Mouse (Mus musculus) CH12.LX (cell line): ENCODE data around the gene Dlk1. TPM values are rescaled to one million over a fixed set of nuclear protein-coding genes. Genes with fewer than 3 reads are reported as not detected.
"Not testable (repeated sequence)": the region's sequence is repeated elsewhere in the genome, so short reads cannot be mapped to it uniquely, and the experiment has no call there.

ENCODE experiments used
- DNase-seq: peaks from one replicate; pipeline ENCODE4 v3.0.0-alpha.2; 2013; ENCODE audit errors: extremely low read depth
- H3K27ac ChIP-seq: 2 replicates; pipeline ENCODE4 v1.5.1; 2012; ENCODE audit warnings: low read depth, mild to moderate bottlenecking, control low read depth, moderate library complexity; ENCODE audit not compliant: insufficient read depth
- H3K27me3 ChIP-seq: replicated peaks from 2 replicates; pipeline ENCODE3; 2012; ENCODE audit warnings: inconsistent platforms
- H3K36me3 ChIP-seq, 2 experiments: replicated peaks in 1 of 2; 2 replicates each; pipeline versions ENCODE3 to v1.6.1; 2012; ENCODE audit warnings: inconsistent platforms in 1 of 2, low read length in 1 of 2, mild to moderate bottlenecking in 1 of 2, mixed read lengths in 1 of 2, moderate library complexity in 1 of 2; ENCODE audit not compliant: control insufficient read depth in 1 of 2, insufficient read depth in 1 of 2
- H3K4me1 ChIP-seq, 2 experiments: 2 replicates each; pipeline ENCODE4 v1.6.1; 2012; ENCODE audit warnings: inconsistent platforms in 1 of 2, moderate library complexity in 1 of 2; ENCODE audit not compliant: insufficient read depth in 2 of 2, control insufficient read depth in 1 of 2
- H3K4me2 ChIP-seq: 2 replicates; pipeline ENCODE4 v1.6.1; 2012; ENCODE audit warnings: low read depth, mild to moderate bottlenecking, control low read depth; ENCODE audit not compliant: poor library complexity, insufficient read depth, severe bottlenecking
- H3K4me3 ChIP-seq, 3 experiments: fragments of 150-350 bp in 1 of 3; sonication (generic) in 1 of 3; replicated peaks in 1 of 3; 2 replicates each; pipeline versions ENCODE3 to v1.5.1; 2011 to 2012; ENCODE audit warnings: low read depth in 2 of 3, low read length in 2 of 3, mild to moderate bottlenecking in 2 of 3, moderate library complexity in 2 of 3, control low read depth in 1 of 3, improper control_type of control experiment in 1 of 3, inconsistent platforms in 1 of 3, mixed read lengths in 1 of 3; ENCODE audit not compliant: poor library complexity in 1 of 3
- H3K79me2 ChIP-seq: replicated peaks from 2 replicates; pipeline ENCODE4 v1.6.1; 2012; ENCODE audit warnings: mild to moderate bottlenecking, moderate library complexity; ENCODE audit not compliant: control insufficient read depth, poor library complexity, insufficient read depth, severe bottlenecking; ENCODE audit errors: extremely low read depth
- H3K9ac ChIP-seq: 2 replicates; pipeline ENCODE4 v1.6.1; 2012; ENCODE audit warnings: low read depth, mild to moderate bottlenecking, control low read depth, moderate library complexity; ENCODE audit not compliant: insufficient read depth
- H3K9me3 ChIP-seq: replicated peaks from 2 replicates; pipeline ENCODE3; 2012; ENCODE audit warnings: low read length, inconsistent platforms, mixed read lengths
- E2F4 ChIP-seq: IDR thresholded peaks from 2 replicates; pipeline ENCODE4 v1.6.1; 2011; ENCODE audit warnings: low read depth, low read length, improper control_type of control experiment; ENCODE audit not compliant: insufficient replicate concordance
- ETS1 ChIP-seq: conservative IDR thresholded peaks from 2 replicates; pipeline ENCODE4 v1.6.1; 2012; ENCODE audit warnings: low read depth, mild to moderate bottlenecking, inconsistent platforms, low read length, improper control_type of control experiment, moderate library complexity
- GABPA ChIP-seq: IDR thresholded peaks from 2 replicates; pipeline ENCODE4 v1.6.1; 2012; ENCODE audit warnings: low read depth, low read length, improper control_type of control experiment, inconsistent platforms; ENCODE audit not compliant: insufficient replicate concordance
- IRF4 ChIP-seq: IDR thresholded peaks from 2 replicates; pipeline ENCODE4 v1.6.1; 2014; ENCODE audit warnings: low read depth, mild to moderate bottlenecking, inconsistent platforms, low read length, improper control_type of control experiment
- KAT2A ChIP-seq: IDR thresholded peaks from 2 replicates; pipeline ENCODE4 v1.6.1; 2012; ENCODE audit warnings: low read length, improper control_type of control experiment, inconsistent platforms; ENCODE audit not compliant: insufficient replicate concordance
- MEF2A ChIP-seq: IDR thresholded peaks from 2 replicates; pipeline ENCODE4 v1.6.1; 2014; ENCODE audit warnings: low read depth, mild to moderate bottlenecking, inconsistent platforms, low read length, improper control_type of control experiment, borderline replicate concordance
- NELFE ChIP-seq: IDR thresholded peaks from 2 replicates; pipeline ENCODE4 v1.6.1; 2011; ENCODE audit warnings: low read depth, low read length, improper control_type of control experiment
- NRF1 ChIP-seq: IDR thresholded peaks from 2 replicates; pipeline ENCODE4 v1.6.1; 2014; ENCODE audit warnings: low read depth, mild to moderate bottlenecking, inconsistent platforms, low read length, improper control_type of control experiment, moderate library complexity
- SMC3 ChIP-seq: IDR thresholded peaks from 2 replicates; pipeline ENCODE4 v1.6.1; 2011; ENCODE audit warnings: low read depth, low read length, improper control_type of control experiment
- ZKSCAN1 ChIP-seq: IDR thresholded peaks from 2 replicates; pipeline ENCODE4 v1.6.1; 2012; ENCODE audit warnings: low read depth, inconsistent platforms, low read length, improper control_type of control experiment, borderline replicate concordance
- ZMIZ1 ChIP-seq: IDR thresholded peaks from 2 replicates; pipeline ENCODE4 v1.6.1; 2012; ENCODE audit warnings: low read depth, mild to moderate bottlenecking, inconsistent platforms, low read length, improper control_type of control experiment
- ZNF384 ChIP-seq: IDR thresholded peaks from 2 replicates; pipeline ENCODE4 v1.6.1; 2012; ENCODE audit warnings: low read depth, low read length, improper control_type of control experiment, inconsistent platforms
- dilution Hi-C: fragments of 300-500 bp; cut with MboI; formaldehyde crosslinking; loops from 2 replicates; pipeline ENCODE4 v1.14.3; 2020; ENCODE audit warnings: low sequenced_read_pairs; ENCODE audit not compliant: extremely low pct_unique_long_range_greater_than_20kb, extremely low pct_ligation_motif_present
- in situ Hi-C: fragments of 300-500 bp; cut with MboI; formaldehyde crosslinking; loops from 3 replicates; pipeline ENCODE4 v1.14.3; 2019; ENCODE audit warnings: low sequenced_read_pairs, low pct_ligation_motif_present, low pct_unique_long_range_greater_than_20kb, mixed read lengths
- polyA plus RNA-seq: library from polyadenylated mRNA; unstranded; fragments of >175 nt; gene quantifications from 2 replicates; pipeline ENCODE4 v1.2.1, GENCODE M21; 2012; ENCODE audit warnings: low read depth; ENCODE audit not compliant: insufficient read length
- total RNA-seq, 2 experiments: library from RNA; depleted of rRNA; stranded (reverse); fragments of 300-350 nt in 1 of 2; fragments of >200 nt in 1 of 2; gene quantifications; 2 replicates each; pipeline ENCODE4 v1.2.3; 2012 to 2014

The Dlk1 gene
- total and polyA plus RNA-seq, 3 experiments = not detected

DNA sequence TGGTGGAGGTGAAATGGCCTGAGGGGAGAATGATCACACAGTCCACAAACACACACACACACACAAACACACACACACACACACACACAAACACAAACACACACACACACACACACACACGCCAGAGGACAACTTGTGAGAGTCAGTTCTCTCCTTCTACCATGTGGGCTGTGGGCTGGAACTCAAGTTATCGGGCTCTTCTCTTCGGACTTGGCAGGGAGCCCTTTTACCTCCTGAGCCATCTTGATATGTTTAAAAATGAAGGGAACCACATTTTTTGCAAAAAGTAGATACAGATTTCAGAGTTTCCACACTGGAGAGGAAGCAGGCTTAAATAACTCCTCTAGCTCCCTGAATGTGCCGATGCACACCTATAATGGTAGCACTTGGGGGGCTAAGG lies 22.9 kb downstream of the Dlk1 start:
- TF ChIP-seq ZMIZ1 = no peak
- TF ChIP-seq SMC3 = no peak
- no peak for TF ChIP-seq NRF1
- no peak for TF ChIP-seq E2F4
- TF ChIP-seq IRF4 = no peak
- no peak for TF ChIP-seq GABPA
- TF ChIP-seq KAT2A = no peak
- no peak for TF ChIP-seq ZKSCAN1
- no peak for TF ChIP-seq MEF2A
- TF ChIP-seq NELFE = no peak
- TF ChIP-seq ETS1 = no peak
- DNase-seq = no peak
- no peak overlapping the region for H3K27ac ChIP-seq
- H3K27me3 ChIP-seq = no peaks in the 10 kb centered on the region
- H3K4me2 ChIP-seq = no peak overlapping the region
- H3K36me3 ChIP-seq = no peaks in the 10 kb centered on the region
- in situ Hi-C loops = no loop called here
- H3K9ac ChIP-seq = no peak overlapping the region
- H3K4me3 ChIP-seq = no peak overlapping the region
- dilution Hi-C loops = no loop called here
- H3K79me2 ChIP-seq = no peaks in the 10 kb centered on the region
- no peaks in the 10 kb centered on the region for H3K4me1 ChIP-seq
- peaks cover 70% of the 10 kb centered on the region for H3K9me3 ChIP-seq

DNA sequence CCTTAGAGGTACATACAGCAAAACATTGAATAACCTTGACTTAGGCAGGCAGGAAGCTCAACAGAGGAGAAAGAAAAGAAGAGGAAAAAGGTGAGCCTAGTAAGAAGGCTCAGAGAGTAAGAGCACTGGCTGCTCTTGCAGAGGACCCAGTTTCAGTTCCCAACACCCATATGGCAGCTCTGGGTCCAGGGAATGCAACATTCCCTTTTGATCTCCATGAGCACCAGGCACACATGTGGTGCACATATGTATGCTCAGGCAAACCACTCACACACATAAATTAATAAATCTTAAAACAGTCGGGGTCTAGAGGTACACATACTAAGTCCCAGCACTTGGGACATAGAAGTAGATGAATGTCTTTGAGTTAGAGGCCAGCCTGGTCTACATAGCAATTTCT lies 33.9 kb downstream of the Dlk1 start:
- dilution Hi-C loops, H3K27ac ChIP-seq, H3K36me3 ChIP-seq, H3K4me1 ChIP-seq, H3K27me3 ChIP-seq, H3K79me2 ChIP-seq, in situ Hi-C loops, DNase-seq, H3K9ac ChIP-seq, H3K4me2 ChIP-seq, H3K4me3 ChIP-seq: not testable (repeated sequence)
- peaks cover 76% of the 10 kb centered on the region for H3K9me3 ChIP-seq

DNA sequence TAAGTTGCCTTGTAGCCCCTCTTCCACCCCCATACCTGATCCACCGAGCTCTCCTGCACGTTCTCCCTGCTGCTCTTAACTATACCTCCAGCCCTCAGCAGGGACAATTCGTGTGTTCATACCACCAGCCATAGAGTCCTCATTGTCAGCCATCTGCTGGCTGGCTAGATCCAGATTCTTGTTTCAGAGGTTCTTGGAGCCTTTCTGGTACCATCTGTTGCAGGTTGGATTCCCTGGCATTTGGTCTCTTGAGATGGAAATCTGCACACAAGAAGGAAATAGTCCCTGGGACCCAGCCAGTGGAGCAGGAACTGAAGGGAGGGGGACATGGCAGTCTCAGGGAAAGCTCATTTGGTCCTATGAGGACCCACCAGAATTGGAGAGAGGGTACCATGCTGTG lies 39.1 kb downstream of the Dlk1 start:
- Histone ChIP-seq H3K27me3 (no peaks in the 10 kb centered on the region), H3K27ac (no peak overlapping the region), H3K79me2 (no peaks in the 10 kb centered on the region)
- TF ChIP-seq ZNF384 = no peak
- TF ChIP-seq, all 38 proteins: peak for 0
- H3K36me3 ChIP-seq = no peaks in the 10 kb centered on the region
- no peak overlapping the region for H3K4me2 ChIP-seq
- DNase-seq = no peak
- in situ Hi-C loops = no loop called here
- no peak overlapping the region for H3K4me3 ChIP-seq
- H3K9ac ChIP-seq = no peak overlapping the region
- H3K9me3 ChIP-seq = peaks cover 90% of the 10 kb centered on the region
- H3K4me1 ChIP-seq = no peaks in the 10 kb centered on the region
- dilution Hi-C loops = no loop called here
